Mouse (Mus musculus) midbrain, embryonic 13.5 days (tissue): ENCODE results near the gene Vat1. TPM values are rescaled to one million over a fixed set of nuclear protein-coding genes. Genes with fewer than 3 reads are reported as not detected.
A peak's percentile ranks its signal among the peaks of the same experiment; 100 is the strongest.

Experiments used
- ATAC-seq: fragments of 200-750 bp; cut with Nextera tagmentation; 2 replicates; pipeline ENCODE4 v1.8.0; 2017; ENCODE audit warnings: mild to moderate bottlenecking, moderate TSS enrichment, moderate library complexity
- H3K27ac ChIP-seq: fragments of 300-500 bp; sonication (generic); 2 replicates; pipeline ENCODE4 v1.5.1; 2015; ENCODE audit warnings: inconsistent platforms, mild to moderate bottlenecking, moderate library complexity
- H3K27me3 ChIP-seq: fragments of 300-500 bp; sonication (generic); 2 replicates; pipeline ENCODE4 v1.6.1; 2015; ENCODE audit warnings: mild to moderate bottlenecking, inconsistent platforms
- H3K36me3 ChIP-seq: fragments of 300-500 bp; sonication (generic); 2 replicates; pipeline ENCODE4 v1.6.1; 2015; ENCODE audit warnings: mild to moderate bottlenecking, inconsistent platforms
- H3K4me1 ChIP-seq: fragments of 300-500 bp; sonication (generic); replicated peaks from 2 replicates; pipeline ENCODE4 v1.6.1; 2015; ENCODE audit warnings: inconsistent platforms
- H3K4me2 ChIP-seq: fragments of 300-500 bp; sonication (generic); replicated peaks from 2 replicates; pipeline ENCODE4 v1.6.1; 2015; ENCODE audit warnings: moderate library complexity, mild to moderate bottlenecking, inconsistent platforms
- H3K4me3 ChIP-seq: fragments of 300-500 bp; sonication (generic); replicated peaks from 2 replicates; pipeline ENCODE4 v1.5.1; 2015; ENCODE audit warnings: mild to moderate bottlenecking, inconsistent platforms
- H3K9ac ChIP-seq: fragments of 300-500 bp; sonication (generic); replicated peaks from 2 replicates; pipeline ENCODE4 v1.6.1; 2015; ENCODE audit warnings: mild to moderate bottlenecking, inconsistent platforms
- H3K9me3 ChIP-seq: fragments of 300-500 bp; sonication (generic); 2 replicates; pipeline ENCODE4 v1.6.1; 2016; ENCODE audit warnings: mild to moderate bottlenecking, inconsistent platforms
- WGBS: fragments of 180-500 bp; shearing (Covaris S2); methylation state at CpG from one replicate; pipeline ENCODE4 v1.1.7; 2015; 5-methylcytosine and 5-hydroxymethylcytosine counted together
- polyA plus RNA-seq: library from polyadenylated mRNA; unstranded; fragments of >200 nt; fragmentation: Nextera tagmentation; extraction: Ambion mirVana; gene quantifications from 2 replicates; pipeline ENCODE4 v1.2.1, GENCODE M21; 2015

Vat1 gene
- polyA plus RNA-seq, 1 experiment from 2014 or later = 91.5 TPM

DNA sequence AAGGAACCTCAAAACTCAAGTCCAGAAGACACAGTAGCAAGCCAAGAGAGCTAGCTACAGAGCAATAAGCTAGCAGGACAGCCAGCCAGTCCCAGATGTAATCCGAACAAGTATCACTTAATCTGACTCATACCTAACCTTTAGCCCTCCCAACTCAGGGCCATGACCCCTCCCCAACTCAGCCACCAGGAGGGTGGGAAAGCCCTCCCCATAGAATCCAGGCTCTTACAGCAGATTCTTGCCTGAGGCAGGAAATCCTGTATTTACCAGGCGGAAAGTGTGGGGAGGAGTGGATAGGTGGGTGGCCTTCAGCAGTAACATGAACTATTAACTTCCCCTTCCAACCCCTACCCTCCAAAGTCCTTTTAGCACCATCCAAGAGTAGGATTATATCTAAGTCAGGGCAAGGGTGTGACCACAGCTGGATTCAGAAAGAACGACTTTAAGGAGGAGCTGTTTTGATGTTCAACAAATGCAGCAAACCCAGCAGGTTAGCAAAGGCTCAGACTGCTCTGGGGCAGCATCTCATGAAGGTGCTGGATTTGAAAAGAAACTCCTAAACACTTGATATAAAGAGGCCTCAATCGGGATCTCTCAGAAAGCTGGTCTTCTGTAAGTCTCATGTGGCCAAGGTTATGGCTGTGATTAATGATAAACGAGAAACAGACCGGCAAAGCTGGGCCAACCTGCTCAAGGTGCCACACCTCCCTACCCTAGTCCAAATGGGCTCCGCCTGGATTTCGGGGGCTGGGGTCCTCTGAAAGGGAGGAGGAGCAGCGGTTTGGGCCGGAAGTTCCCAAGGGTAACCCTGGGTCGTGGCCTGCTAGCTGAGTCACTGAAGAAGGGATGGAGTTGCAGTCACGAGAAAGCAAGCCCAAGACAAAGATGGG is 1.6 kb downstream of the Vat1 start, which contains the start of gene Rnd2:
Gene Rnd2 (plus strand): TSS at position 789 of the 890 bp plus-strand sequence.
- no peaks in the 10 kb centered on the region for H3K9me3 ChIP-seq
- peaks cover 62% of the 10 kb centered on the region for H3K4me1 ChIP-seq
- H3K27ac ChIP-seq = peak within 1 kb of the TSS; percentile 94
- H3K4me2 ChIP-seq = peak within 1 kb of the TSS; percentile 82
- H3K4me3 ChIP-seq = peak within 1 kb of the TSS; percentile 95
- H3K9ac ChIP-seq = peak within 1 kb of the TSS; percentile 95
- H3K27me3 ChIP-seq = no peaks in the 10 kb centered on the region
- ATAC-seq = no peak
- whole genome bisulfite sequencing = 14% methylated on average over 12 of the region's 12 CpGs
- H3K36me3 ChIP-seq = peaks cover 32% of the 10 kb centered on the region

- ATAC-seq = peak; percentile 53; the same call in 1 of the 2 replicates
- Histone ChIP-seq H3K4me3 (peak overlapping the region; percentile 95), H3K4me1 (peaks cover 53% of the 10 kb centered on the region), H3K27me3 (no peaks in the 10 kb centered on the region), H3K36me3 (peaks cover 48% of the 10 kb centered on the region), H3K9ac (peak overlapping the region; percentile 44), H3K27ac (peak overlapping the region; percentile 63), H3K9me3 (no peaks in the 10 kb centered on the region), H3K4me2 (peak overlapping the region; percentile 82)
- 25% methylated on average over 13 of the region's 13 CpGs for WGBS
Measured at GRCm38 (mm10) chr11:101462583-101463440, 3.2 kb downstream of the Vat1 start.

- H3K4me3 ChIP-seq = no peak overlapping the region; the same call in 1 of the 2 replicates
- peaks cover 55% of the 10 kb centered on the region for H3K36me3 ChIP-seq
- 65% methylated on average over 14 of the region's 14 CpGs for WGBS
- peaks cover 47% of the 10 kb centered on the region for H3K4me1 ChIP-seq
- no peaks in the 10 kb centered on the region for H3K27me3 ChIP-seq
- no peak; the same call in 1 of the 2 replicates for ATAC-seq
- no peaks in the 10 kb centered on the region for H3K9me3 ChIP-seq
- H3K27ac ChIP-seq = peak overlapping the region; percentile 63
- H3K9ac ChIP-seq = 0 out of 2 replicates have a peak overlapping the region, but pooled peaks have one; percentile 39
- H3K4me2 ChIP-seq = peak overlapping the region; percentile 82
Measured at GRCm38 (mm10) chr11:101462141-101462540, 3.9 kb downstream of the Vat1 start.

DNA sequence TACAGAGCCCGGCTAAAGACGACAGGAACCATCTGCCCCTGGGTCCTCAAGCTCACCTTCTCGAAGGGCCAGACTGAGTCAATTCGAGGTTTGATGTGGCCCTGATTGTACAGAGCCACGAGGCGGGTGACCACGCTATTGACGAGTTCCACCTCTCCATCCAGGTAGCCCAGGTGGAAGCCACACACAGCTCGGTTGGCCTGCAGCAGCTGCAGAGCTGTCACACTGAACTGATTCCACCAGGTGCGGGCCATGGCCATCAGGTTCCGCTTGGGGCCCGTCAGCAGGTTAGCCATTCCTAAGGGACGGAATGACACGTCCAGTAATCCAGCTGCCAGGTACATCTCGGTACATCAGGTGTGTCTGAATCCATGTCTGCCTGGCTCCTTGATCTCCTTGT is 5.7 kb downstream of the Vat1 start:
- 0 out of 2 replicates have a peak overlapping the region, but pooled peaks have one; percentile 41 for H3K9ac ChIP-seq
- H3K27me3 ChIP-seq = no peaks in the 10 kb centered on the region
- ATAC-seq = no peak
- no peak overlapping the region for H3K27ac ChIP-seq
- 93% methylated on average over 15 of the region's 15 CpGs for WGBS
- H3K4me1 ChIP-seq = peaks cover 36% of the 10 kb centered on the region
- no peaks in the 10 kb centered on the region for H3K9me3 ChIP-seq
- no peak overlapping the region for H3K4me3 ChIP-seq
- no peak overlapping the region for H3K4me2 ChIP-seq
- peaks cover 58% of the 10 kb centered on the region for H3K36me3 ChIP-seq

DNA sequence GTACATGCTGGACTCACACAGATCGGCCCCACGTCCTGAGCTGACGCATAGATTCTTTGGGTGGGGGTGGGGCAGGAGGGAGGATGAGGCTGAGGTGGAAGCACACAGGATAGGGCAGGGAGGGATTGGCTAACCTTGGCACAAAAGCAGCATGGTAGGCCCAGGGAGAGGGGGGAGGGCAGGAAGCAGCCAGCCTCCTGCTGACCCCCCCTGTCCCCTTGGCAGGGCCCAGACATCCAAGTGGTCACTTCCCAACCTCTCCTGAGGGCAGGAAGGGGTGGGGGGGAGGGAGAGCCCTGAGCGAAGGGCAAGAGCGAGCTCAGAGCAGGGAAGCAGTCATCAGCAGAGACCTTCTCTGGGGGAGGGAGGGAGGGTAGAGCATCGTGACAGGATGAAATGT is 6.3 kb downstream of the Vat1 start:
- no peaks in the 10 kb centered on the region for H3K27me3 ChIP-seq
- no peak overlapping the region for H3K4me3 ChIP-seq
- H3K36me3 ChIP-seq = peaks cover 58% of the 10 kb centered on the region
- H3K27ac ChIP-seq = no peak overlapping the region
- no peaks in the 10 kb centered on the region for H3K9me3 ChIP-seq
- no peak for ATAC-seq
- 43% methylated on average over 6 of the region's 6 CpGs for WGBS
- peaks cover 34% of the 10 kb centered on the region for H3K4me1 ChIP-seq
- H3K9ac ChIP-seq = 0 out of 2 replicates have a peak overlapping the region, but pooled peaks have one; percentile 41
- no peak overlapping the region for H3K4me2 ChIP-seq

DNA sequence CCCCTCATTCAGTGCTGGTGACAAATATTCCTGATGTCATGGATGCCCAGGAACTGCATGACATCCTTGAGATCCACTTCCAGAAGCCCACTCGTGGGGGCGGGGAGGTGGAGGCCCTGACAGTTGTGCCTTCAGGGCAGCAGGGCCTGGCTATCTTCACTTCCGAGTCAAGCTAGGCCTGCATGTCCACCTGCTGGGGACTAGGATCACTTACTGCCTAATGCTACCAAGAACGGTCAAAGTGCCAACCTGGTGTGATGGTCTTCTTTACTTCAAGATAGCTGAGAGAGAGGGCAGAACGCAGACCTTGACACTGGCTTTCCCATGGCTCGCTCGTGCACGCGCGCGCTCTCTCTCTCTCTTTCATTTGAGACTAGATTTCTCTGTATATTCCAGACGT is 7.8 kb downstream of the Vat1 start:
- no peak for ATAC-seq
- Histone ChIP-seq H3K9ac (no peak overlapping the region), H3K4me1 (peaks cover 23% of the 10 kb centered on the region), H3K9me3 (no peaks in the 10 kb centered on the region), H3K27me3 (no peaks in the 10 kb centered on the region), H3K4me2 (no peak overlapping the region), H3K4me3 (no peak overlapping the region), H3K36me3 (peaks cover 58% of the 10 kb centered on the region), H3K27ac (no peak overlapping the region)
- 89% methylated on average over 12 of the region's 12 CpGs for WGBS

DNA sequence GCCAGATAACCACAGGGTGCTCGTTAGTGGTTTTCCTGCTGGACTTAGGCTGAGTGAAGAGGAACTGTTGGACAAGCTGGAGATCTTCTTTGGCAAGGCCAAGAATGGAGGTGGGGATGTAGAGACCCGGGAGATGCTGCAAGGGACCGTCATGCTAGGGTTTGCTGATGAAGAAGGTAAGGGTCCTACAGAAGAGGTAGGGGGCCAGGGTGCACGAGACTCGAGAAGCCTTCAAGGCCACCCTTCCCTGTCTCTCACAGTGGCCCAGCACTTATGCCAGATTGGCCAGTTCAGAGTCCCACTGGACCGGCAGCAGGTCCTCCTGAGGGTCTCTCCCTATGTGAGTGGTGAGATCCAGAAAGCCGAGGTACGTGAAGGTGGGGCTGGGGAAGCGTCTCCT is 8.4 kb downstream of the Vat1 start:
- Histone ChIP-seq H3K36me3 (peaks cover 58% of the 10 kb centered on the region), H3K9ac (no peak overlapping the region), H3K9me3 (no peaks in the 10 kb centered on the region), H3K4me2 (no peak overlapping the region), H3K27ac (no peak overlapping the region), H3K4me1 (peaks cover 17% of the 10 kb centered on the region), H3K27me3 (no peaks in the 10 kb centered on the region), H3K4me3 (no peak overlapping the region)
- no peak for ATAC-seq
- WGBS = 94% methylated on average over 9 of the region's 9 CpGs

DNA sequence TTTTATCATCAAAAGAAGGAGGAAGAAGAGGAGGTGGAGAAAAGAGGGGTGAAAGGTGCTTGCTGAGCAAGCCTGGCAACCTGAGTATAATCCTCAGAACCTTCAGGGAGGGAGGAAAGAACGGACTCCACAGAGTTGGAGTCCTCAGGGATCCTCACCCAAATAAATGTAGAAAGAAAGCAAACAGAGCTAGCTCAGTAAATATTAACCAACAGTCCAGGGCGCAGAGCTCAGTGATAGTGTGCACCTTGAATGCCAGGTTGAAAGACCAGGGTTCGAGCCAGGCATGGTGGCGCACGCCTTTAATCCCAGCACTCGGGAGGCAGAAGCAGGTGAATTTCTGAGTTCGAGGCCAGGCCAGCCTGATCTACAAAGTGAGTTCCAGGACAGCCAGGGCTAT is 10.4 kb downstream of the Vat1 start:
- no peak overlapping the region for H3K9ac ChIP-seq
- H3K27me3 ChIP-seq = no peaks in the 10 kb centered on the region
- H3K4me2 ChIP-seq = no peak overlapping the region
- H3K27ac ChIP-seq = no peak overlapping the region
- ATAC-seq = no peak
- no peak overlapping the region for H3K4me3 ChIP-seq
- H3K9me3 ChIP-seq = no peaks in the 10 kb centered on the region
- H3K4me1 ChIP-seq = 0 out of 2 replicates have a peak, but pooled peaks cover 8% of the 10 kb centered on the region
- peaks cover 38% of the 10 kb centered on the region for H3K36me3 ChIP-seq
- WGBS = 83% methylated on average over 7 of the region's 7 CpGs

DNA sequence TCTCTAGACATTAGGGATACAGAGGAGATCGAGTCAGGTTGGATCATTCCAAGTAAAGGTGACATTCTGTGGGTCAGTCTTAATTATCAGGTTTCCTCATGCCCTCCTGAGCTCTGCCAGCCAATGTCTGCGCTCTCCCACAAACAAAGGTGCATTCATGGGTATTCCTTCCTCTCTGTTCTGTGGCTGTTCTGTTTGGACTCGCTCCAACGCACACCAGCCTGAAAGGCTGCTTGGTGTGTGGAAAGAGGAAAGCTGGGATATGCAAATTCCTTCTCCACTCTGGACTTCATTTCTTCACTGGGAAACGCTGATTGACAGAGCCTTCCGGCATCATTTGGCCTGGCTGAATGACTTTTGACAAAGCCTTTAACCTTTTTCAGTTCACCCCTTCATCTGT is 11.3 kb downstream of the Vat1 start:
- Histone ChIP-seq H3K9me3 (no peaks in the 10 kb centered on the region), H3K4me1 (0 out of 2 replicates have a peak, but pooled peaks cover 5% of the 10 kb centered on the region), H3K4me3 (no peak overlapping the region), H3K9ac (no peak overlapping the region), H3K4me2 (no peak overlapping the region), H3K36me3 (peaks cover 28% of the 10 kb centered on the region), H3K27me3 (no peaks in the 10 kb centered on the region), H3K27ac (no peak overlapping the region)
- 41% methylated on average over 6 of the region's 6 CpGs for WGBS
- ATAC-seq = no peak; the same call in 1 of the 2 replicates

GRCm38 (mm10) chr11:101452093-101452774 is 13.8 kb downstream of the Vat1 start:
- Histone ChIP-seq H3K4me2 (no peak overlapping the region), H3K36me3 (peaks cover 4% of the 10 kb centered on the region), H3K9me3 (no peaks in the 10 kb centered on the region), H3K27me3 (no peaks in the 10 kb centered on the region), H3K27ac (no peak overlapping the region), H3K4me3 (no peak overlapping the region), H3K4me1 (0 out of 2 replicates have a peak, but pooled peaks cover 5% of the 10 kb centered on the region), H3K9ac (no peak overlapping the region)
- ATAC-seq = no peak
- 78% methylated on average over 10 of the region's 10 CpGs for WGBS

DNA sequence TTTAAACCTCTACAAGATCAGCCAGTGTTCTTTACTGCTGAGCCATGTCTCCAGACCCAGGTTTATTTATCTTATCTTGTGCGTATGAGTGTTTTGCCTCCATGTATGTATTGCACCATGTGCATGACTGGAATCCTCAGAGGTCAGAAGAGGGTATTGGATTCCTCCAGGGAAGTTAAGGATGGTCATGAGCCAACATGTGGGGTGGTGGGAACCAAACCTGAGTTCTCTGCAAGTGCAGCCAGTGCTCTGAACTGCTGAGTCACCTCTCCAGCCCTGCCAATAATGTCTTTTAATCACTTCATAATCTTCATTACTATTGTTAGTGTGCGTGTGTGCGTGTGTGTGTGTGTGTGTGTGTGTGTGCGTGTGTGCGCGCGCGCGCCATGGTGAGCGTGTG is 14.5 kb downstream of the Vat1 start:
- Histone ChIP-seq H3K4me3 (no peak overlapping the region), H3K9ac (no peak overlapping the region), H3K36me3 (peaks cover 3% of the 10 kb centered on the region; the same call in 1 of the 2 replicates), H3K4me2 (no peak overlapping the region), H3K4me1 (0 out of 2 replicates have a peak, but pooled peaks cover 5% of the 10 kb centered on the region), H3K9me3 (no peaks in the 10 kb centered on the region), H3K27ac (no peak overlapping the region), H3K27me3 (no peaks in the 10 kb centered on the region)
- 95% methylated on average over 10 of the region's 10 CpGs for WGBS
- no peak for ATAC-seq
